Mouse (Mus musculus): ENCODE measurements around the gene Dvl3.

DNA sequence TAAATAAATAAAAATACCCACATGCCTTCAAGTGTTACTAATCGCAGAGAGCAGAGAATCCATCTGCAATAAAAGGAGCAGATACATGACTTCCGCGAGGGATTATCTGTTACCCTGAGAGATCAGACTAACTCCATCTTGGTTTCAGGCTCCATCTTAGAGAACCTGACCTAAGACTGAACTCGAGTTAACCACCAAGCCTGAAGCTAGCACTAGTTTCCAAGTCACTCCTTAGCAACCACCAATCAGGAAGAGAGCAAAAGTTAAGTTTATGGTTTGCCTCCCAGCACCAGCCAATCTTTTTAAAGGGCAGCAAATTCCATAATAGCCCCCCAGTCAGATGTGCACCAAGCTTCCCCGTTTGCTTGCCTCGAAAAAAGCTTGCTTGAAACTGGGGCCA, 42.0 kb upstream of the Dvl3 start:
- TF ChIP-seq TAL1 (conservative IDR thresholded peaks at IDR 0.05; ENCODE audit: low read depth, low read length) (no peak), GATA1 (IDR thresholded peaks at IDR 0.05; ENCODE audit: borderline replicate concordance, low read length) (no peak)
